Mouse (Mus musculus) bone marrow macrophage, adult 2 months (primary cell): ENCODE measurements around the gene Twf1.

ENCODE experiments used
- CTCF ChIP-seq: IDR thresholded peaks from 2 replicates; pipeline ENCODE4 v1.5.1; 2012; ENCODE audit warnings: low read depth, mild to moderate bottlenecking, low read length, moderate library complexity
- POLR2A ChIP-seq: IDR thresholded peaks from 2 replicates; pipeline ENCODE4 v1.6.1; 2012; ENCODE audit warnings: mild to moderate bottlenecking, low read depth, low read length, borderline replicate concordance

- TF ChIP-seq CTCF, result no peak
- TF ChIP-seq POLR2A, result no peak
Measured at GRCm38 (mm10) chr15:94532956-94533355, 56.7 kb downstream of the Twf1 start.
